Mouse (Mus musculus): ENCODE measurements around the gene Ntrk3. TPM values are rescaled to one million over a fixed set of nuclear protein-coding genes. Genes with fewer than 3 reads are reported as not detected.

Ntrk3 gene
- polyA plus RNA-seq, 2 experiments: 5.3 to 15.0 TPM

GRCm38 (mm10) chr7:78549461-78549860 lies 188.4 kb downstream of the Ntrk3 start:
- no peaks in the 10 kb centered on the region for H3K36me3 ChIP-seq (ENCODE audit: control insufficient read depth, insufficient read depth, low read length)
- no peaks in the 10 kb centered on the region for H3K9me3 ChIP-seq (ENCODE audit: control insufficient read depth, low read length)
- TF ChIP-seq POLR2A (IDR thresholded peaks at IDR 0.05; ENCODE audit: borderline replicate concordance, extremely low read depth, insufficient read depth, insufficient read length): no peak
- H3K27me3 ChIP-seq (ENCODE audit: control insufficient read depth, insufficient read depth, low read length): no peaks in the 10 kb centered on the region
- no peak overlapping the region for H3K4me2 ChIP-seq (replicated peaks; ENCODE audit: low read depth, low read length, severe bottlenecking)
- no peak for ATAC-seq (ENCODE audit: low FRiP score, low read depth)
- no peak overlapping the region for H3K9ac ChIP-seq (ENCODE audit: low read depth, low read length, severe bottlenecking)
- 89% methylated on average over 8 of the region's 8 CpGs for WGBS
- no peaks in the 10 kb centered on the region for H3K4me1 ChIP-seq (ENCODE audit: control insufficient read depth, insufficient read depth, low read length)
- H3K27ac ChIP-seq (replicated peaks; ENCODE audit: low read depth, low read length): no peak overlapping the region
- H3K4me3 ChIP-seq (replicated peaks; ENCODE audit: low read length): no peak overlapping the region
- DNase-seq (ENCODE audit: low spot score): no peak

- DNase-seq (ENCODE audit: low spot score) (no peak), ATAC-seq (ENCODE audit: low FRiP score, low read depth) (no peak)
- Histone ChIP-seq H3K36me3 (ENCODE audit: control insufficient read depth, insufficient read depth, low read length) (no peaks in the 10 kb centered on the region), H3K27ac (replicated peaks; ENCODE audit: low read depth, low read length) (no peak overlapping the region), H3K9me3 (ENCODE audit: control insufficient read depth, low read length) (no peaks in the 10 kb centered on the region), H3K4me3 (replicated peaks; ENCODE audit: low read length) (no peak overlapping the region), H3K4me1 (ENCODE audit: control insufficient read depth, insufficient read depth, low read length) (no peaks in the 10 kb centered on the region), H3K27me3 (ENCODE audit: control insufficient read depth, insufficient read depth, low read length) (no peaks in the 10 kb centered on the region), H3K4me2 (replicated peaks; ENCODE audit: low read depth, low read length, severe bottlenecking) (no peak overlapping the region), H3K9ac (ENCODE audit: low read depth, low read length, severe bottlenecking) (no peak overlapping the region)
- 88% methylated on average over 5 of the region's 5 CpGs for WGBS
- TF ChIP-seq POLR2A (IDR thresholded peaks at IDR 0.05; ENCODE audit: borderline replicate concordance, extremely low read depth, insufficient read depth, insufficient read length): no peak
Observed at GRCm38 (mm10) chr7:78548721-78549120, 189.1 kb downstream of the Ntrk3 start.

GRCm38 (mm10) chr7:78546551-78546950 lies 191.3 kb downstream of the Ntrk3 start:
- 82% methylated on average over 9 of the region's 10 CpGs for WGBS
- no peaks in the 10 kb centered on the region for H3K4me1 ChIP-seq (ENCODE audit: control insufficient read depth, insufficient read depth, low read length)
- no peaks in the 10 kb centered on the region for H3K9me3 ChIP-seq (ENCODE audit: control insufficient read depth, low read length)
- no peak overlapping the region for H3K4me3 ChIP-seq (replicated peaks; ENCODE audit: low read length)
- H3K36me3 ChIP-seq (ENCODE audit: control insufficient read depth, insufficient read depth, low read length): no peaks in the 10 kb centered on the region
- TF ChIP-seq POLR2A (IDR thresholded peaks at IDR 0.05; ENCODE audit: borderline replicate concordance, extremely low read depth, insufficient read depth, insufficient read length): no peak
- no peaks in the 10 kb centered on the region for H3K27me3 ChIP-seq (ENCODE audit: control insufficient read depth, insufficient read depth, low read length)
- DNase-seq (ENCODE audit: low spot score) (no peak), ATAC-seq (ENCODE audit: low FRiP score, low read depth) (no peak)
- no peak overlapping the region for H3K27ac ChIP-seq (replicated peaks; ENCODE audit: low read depth, low read length)
- no peak overlapping the region for H3K4me2 ChIP-seq (replicated peaks; ENCODE audit: low read depth, low read length, severe bottlenecking)
- H3K9ac ChIP-seq (ENCODE audit: low read depth, low read length, severe bottlenecking): no peak overlapping the region

DNA sequence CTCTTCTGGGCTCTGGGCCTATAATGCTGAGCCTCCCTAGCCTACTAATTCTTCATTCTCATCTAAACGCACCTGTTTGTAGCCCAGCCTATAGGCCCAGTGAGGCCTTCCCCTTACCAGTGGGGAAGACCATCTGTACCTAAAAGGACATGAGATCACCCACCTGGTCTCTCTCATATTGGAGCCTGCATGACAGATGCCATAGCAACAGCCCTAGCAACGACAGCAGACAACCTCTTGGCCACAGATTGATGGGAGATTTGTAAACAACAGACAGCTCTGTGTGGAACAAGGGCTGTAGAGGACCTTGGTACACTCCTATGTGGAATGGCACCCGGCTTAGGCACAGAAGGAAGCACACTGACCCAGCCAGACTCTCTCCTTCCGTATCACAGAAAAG lies 195.3 kb downstream of the Ntrk3 start:
- ATAC-seq (ENCODE audit: low FRiP score, low read depth) (no peak), DNase-seq (ENCODE audit: low spot score) (no peak)
- H3K4me2 ChIP-seq (replicated peaks; ENCODE audit: low read depth, low read length, severe bottlenecking): no peak overlapping the region
- no peaks in the 10 kb centered on the region for H3K27me3 ChIP-seq (ENCODE audit: control insufficient read depth, insufficient read depth, low read length)
- no peaks in the 10 kb centered on the region for H3K4me1 ChIP-seq (ENCODE audit: control insufficient read depth, insufficient read depth, low read length)
- no peak for TF ChIP-seq POLR2A (IDR thresholded peaks at IDR 0.05; ENCODE audit: borderline replicate concordance, extremely low read depth, insufficient read depth, insufficient read length)
- H3K9ac ChIP-seq (ENCODE audit: low read depth, low read length, severe bottlenecking): no peak overlapping the region
- no peak overlapping the region for H3K27ac ChIP-seq (replicated peaks; ENCODE audit: low read depth, low read length)
- no peak overlapping the region for H3K4me3 ChIP-seq (replicated peaks; ENCODE audit: low read length)
- no peaks in the 10 kb centered on the region for H3K36me3 ChIP-seq (ENCODE audit: control insufficient read depth, insufficient read depth, low read length)
- H3K9me3 ChIP-seq (ENCODE audit: control insufficient read depth, low read length): no peaks in the 10 kb centered on the region
- WGBS: 63% methylated on average over 4 of the region's 4 CpGs

- Histone ChIP-seq H3K4me2 (replicated peaks; ENCODE audit: low read depth, low read length, severe bottlenecking) (no peak overlapping the region), H3K27ac (replicated peaks; ENCODE audit: low read depth, low read length) (no peak overlapping the region), H3K4me1 (ENCODE audit: control insufficient read depth, insufficient read depth, low read length) (no peaks in the 10 kb centered on the region), H3K9me3 (ENCODE audit: control insufficient read depth, low read length) (no peaks in the 10 kb centered on the region), H3K36me3 (ENCODE audit: control insufficient read depth, insufficient read depth, low read length) (no peaks in the 10 kb centered on the region), H3K4me3 (replicated peaks; ENCODE audit: low read length) (no peak overlapping the region), H3K9ac (ENCODE audit: low read depth, low read length, severe bottlenecking) (no peak overlapping the region), H3K27me3 (ENCODE audit: control insufficient read depth, insufficient read depth, low read length) (no peaks in the 10 kb centered on the region; the same call in none of the 2 replicates)
- DNase-seq (ENCODE audit: low spot score) (no peak), ATAC-seq (ENCODE audit: low FRiP score, low read depth) (no peak)
- no peak for TF ChIP-seq POLR2A (IDR thresholded peaks at IDR 0.05; ENCODE audit: borderline replicate concordance, extremely low read depth, insufficient read depth, insufficient read length)
- 53% methylated on average over 6 of the region's 6 CpGs for WGBS
Observed at GRCm38 (mm10) chr7:78530286-78530685, 207.5 kb downstream of the Ntrk3 start.

DNA sequence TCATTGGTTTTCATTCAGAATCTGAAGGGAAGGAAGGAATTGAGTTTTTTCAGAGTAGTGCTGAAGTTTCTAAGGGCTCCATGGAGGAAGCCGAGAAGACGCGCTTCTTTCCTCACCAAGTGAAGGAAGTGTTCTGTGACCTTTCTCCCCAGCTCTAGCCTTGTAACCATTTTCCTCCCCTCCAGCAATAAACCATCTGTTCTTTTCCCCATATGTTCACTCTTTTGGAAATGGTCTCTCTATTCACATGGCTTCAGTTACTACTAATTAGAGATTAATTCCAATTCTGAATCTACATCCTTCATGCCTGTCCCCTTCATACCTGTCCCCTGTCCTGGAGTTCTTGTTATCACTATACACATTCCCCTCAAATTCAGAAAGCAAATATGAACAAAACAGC lies 209.8 kb downstream of the Ntrk3 start:
- ATAC-seq (ENCODE audit: low FRiP score, low read depth): no peak
- DNase-seq (ENCODE audit: low spot score): no peak
- no peak for TF ChIP-seq POLR2A (IDR thresholded peaks at IDR 0.05; ENCODE audit: borderline replicate concordance, extremely low read depth, insufficient read depth, insufficient read length)
- Histone ChIP-seq H3K4me1 (ENCODE audit: control insufficient read depth, insufficient read depth, low read length) (no peaks in the 10 kb centered on the region), H3K4me3 (replicated peaks; ENCODE audit: low read length) (no peak overlapping the region), H3K9me3 (ENCODE audit: control insufficient read depth, low read length) (no peaks in the 10 kb centered on the region), H3K36me3 (ENCODE audit: control insufficient read depth, insufficient read depth, low read length) (no peaks in the 10 kb centered on the region), H3K27me3 (ENCODE audit: control insufficient read depth, insufficient read depth, low read length) (no peaks in the 10 kb centered on the region; the same call in 1 of the 2 replicates), H3K4me2 (replicated peaks; ENCODE audit: low read depth, low read length, severe bottlenecking) (no peak overlapping the region), H3K27ac (replicated peaks; ENCODE audit: low read depth, low read length) (no peak overlapping the region), H3K9ac (ENCODE audit: low read depth, low read length, severe bottlenecking) (no peak overlapping the region)
- 75% methylated on average over 3 of the region's 3 CpGs for WGBS
